Mouse (Mus musculus): Measurements from ENCODE around the gene Olfml3.
A peak's percentile ranks its signal among the peaks of the same experiment; 100 is the strongest.

Gene Olfml3

DNA sequence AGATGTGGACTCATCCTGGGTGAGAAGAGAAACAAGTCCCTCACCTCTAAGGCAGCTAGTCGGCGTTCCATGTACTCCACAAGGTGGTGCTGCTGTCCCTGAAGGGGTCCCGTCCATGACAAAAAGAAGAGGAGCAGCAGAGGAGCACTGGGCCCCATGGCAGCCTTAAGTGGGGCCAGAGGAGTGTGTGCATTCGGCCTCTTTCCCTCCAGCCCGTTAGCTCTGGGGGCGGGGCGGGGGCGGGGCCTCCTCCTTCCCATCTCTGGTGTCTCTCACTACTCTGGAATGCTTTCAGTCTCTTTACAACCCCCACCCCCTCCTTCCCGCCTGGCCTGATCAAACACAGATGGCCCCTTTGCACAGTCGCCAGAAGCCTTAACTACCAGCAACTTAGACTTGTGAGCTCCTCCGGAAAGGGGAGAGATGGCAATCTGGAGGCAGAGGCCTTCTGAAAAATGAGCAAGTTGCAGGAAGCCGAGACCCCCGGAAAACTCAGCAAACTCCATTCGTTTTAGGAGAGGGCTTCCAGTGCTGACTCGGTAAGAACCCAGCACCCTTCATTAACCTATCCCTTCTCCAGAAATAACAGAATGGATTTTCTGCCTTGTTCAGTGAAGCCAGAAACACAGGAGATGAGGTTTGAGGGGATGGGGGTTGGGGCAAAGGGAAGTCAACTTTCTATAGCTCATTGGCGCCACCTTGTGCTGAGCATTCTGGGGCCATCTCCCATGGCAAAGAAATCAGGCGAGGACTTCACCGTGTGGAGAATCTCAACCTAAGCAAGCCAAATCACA is at the start of gene Olfml3:
Olfml3 (minus strand) TSS at position 224 of the 794 bp plus-strand sequence.
- DNase-seq = peak; percentile 97

DNA sequence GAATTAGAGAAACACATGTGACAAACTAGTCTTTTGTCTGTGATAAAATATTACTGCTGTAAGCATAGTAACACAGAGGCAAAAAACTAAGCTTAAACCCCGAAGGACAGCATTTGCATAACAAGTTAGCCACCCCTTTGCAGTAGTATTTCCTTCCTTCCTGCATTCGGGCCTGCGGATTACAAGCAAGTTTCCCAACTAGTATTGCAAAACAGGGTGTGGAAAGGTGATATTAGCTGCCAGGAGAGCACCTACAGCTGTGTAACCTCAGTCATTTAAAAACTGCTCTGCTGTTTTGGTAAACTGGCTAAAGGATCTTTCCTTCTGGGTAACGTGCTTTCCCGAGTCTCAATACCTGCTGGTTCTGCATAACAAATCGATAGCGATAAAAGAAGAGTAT is 49.4 kb upstream of the Olfml3 start:
- DNase-seq = no peak

DNA sequence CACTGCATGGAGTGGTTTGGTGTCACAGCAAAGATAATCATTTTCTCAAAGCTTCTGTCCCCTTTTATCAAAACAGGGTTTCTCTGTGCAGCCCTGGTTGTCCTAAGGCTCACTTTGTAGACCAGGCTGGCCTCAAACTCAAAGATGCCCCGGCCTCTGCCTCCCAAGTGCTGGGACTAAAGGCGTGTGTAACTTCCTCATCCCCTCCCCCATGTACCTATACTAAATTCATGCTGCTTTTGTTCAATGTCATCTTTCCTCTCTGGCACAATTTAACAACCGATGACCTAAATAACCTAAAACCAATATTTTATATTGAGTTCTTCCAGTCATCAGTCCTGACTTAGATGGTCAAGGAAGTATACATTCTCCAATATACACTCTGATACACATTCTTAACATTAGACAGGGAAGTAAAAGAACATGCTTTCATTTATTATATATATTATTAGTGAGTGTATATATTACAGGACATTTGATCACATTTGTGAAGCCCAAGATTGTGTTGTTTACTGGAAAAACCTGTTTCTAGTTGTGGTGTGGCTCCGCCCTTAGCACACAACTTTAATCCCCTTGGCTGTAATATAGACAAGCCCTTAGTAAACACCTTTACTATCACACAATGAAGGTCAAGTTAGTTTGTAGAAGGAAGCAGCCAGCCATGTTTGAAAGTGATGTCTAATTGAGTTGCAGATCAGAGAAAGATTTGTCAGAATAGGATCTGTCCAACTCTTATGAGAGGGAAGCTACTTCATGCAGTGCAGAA is 45.2 kb upstream of the Olfml3 start:
- DNase-seq = peak; percentile 36

DNA sequence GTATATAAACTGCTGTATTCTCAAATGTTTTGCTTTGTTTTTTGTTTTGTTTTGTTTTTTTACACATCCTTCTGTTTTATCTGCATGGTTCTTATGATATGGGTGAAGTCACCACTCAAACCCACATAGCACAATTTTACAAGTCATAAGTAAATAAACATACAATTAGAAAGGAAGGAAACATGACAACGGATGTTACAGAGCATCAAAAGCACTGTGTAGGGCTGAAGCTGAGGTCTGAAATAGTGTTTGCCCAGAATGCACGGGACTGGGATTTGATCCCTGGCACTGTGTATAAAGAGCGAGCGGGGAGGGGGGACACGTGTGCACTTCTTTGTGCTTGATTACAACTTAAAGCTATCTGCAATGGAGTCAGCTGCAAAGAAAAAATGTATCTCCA is 43.0 kb upstream of the Olfml3 start:
- no peak for DNase-seq

DNA sequence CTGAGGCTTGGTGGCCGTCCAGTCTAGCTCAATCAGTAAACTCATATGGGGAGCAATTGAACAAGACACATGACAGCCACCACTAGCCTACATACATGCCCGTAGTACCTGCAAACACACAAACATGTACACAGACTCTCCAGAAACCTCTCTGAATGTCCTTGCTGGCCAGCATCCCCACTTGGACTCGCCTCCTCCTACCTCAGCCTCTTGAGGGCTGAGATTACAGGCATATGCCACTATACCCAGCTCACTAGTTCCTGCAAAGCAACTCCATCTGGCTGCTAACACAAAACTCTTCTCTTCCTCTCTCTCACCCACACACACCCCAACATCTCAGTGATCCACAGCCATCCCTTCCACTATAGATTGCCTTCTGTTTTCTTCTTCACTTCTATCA is 42.5 kb upstream of the Olfml3 start:
- DNase-seq = no peak

DNA sequence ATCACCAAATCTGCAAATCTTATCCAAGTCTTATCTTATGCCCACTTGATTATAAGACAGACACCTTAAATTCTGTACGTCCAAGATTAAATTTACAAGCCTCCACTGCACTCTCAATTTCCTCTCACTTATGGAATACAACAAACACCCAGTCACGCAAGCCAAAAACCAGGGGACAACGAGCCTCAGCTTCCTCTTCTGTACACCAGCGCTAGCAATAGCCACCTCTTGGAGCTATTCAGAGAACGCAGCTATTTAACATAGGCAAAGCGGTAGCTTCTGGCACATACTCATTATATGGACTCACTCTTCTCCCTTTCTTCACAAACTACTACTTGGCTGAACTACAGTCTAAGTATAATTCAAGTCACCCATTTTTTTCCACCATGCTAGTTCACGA is 41.4 kb upstream of the Olfml3 start:
- DNase-seq = no peak

DNA sequence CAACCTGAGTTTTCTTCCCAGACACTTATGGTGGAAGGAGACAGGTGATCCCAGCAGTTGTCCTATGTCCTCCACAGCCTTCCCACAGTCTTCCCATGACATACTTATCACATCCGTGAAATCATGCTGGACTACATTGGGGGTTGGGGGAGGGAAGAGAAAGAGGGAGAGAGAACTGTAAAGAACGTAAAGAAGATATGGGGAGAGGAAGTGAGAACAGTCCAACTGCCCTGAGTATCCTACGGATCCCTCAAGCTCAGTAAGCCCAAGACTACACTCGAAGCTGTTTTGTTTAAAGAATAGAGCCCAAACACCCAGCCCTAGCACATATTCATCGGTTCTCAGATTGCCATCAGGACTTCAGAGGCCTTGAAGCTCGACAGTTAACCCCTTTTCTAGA is 40.9 kb upstream of the Olfml3 start:
- no peak for DNase-seq

DNA sequence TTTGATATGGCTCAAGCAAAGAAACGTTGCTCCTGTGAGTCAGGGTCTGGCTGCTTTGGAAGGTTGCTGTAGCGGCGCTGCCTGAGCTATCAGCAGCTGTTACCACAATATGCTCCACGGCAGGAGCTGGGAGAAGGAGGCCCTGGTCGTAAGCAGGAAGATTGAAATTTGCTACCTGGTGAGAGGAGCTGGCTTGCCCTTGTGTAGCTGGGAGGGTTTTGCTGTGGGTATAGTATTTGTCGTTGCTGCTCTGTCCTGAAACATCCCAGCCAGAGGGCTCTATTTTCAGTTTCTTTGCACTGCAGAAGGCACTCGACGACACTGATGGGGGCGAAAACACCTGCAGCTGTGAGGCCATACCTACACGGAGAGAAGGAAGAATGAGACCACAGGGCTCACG is 40.1 kb upstream of the Olfml3 start:
- DNase-seq = peak; percentile 64

DNA sequence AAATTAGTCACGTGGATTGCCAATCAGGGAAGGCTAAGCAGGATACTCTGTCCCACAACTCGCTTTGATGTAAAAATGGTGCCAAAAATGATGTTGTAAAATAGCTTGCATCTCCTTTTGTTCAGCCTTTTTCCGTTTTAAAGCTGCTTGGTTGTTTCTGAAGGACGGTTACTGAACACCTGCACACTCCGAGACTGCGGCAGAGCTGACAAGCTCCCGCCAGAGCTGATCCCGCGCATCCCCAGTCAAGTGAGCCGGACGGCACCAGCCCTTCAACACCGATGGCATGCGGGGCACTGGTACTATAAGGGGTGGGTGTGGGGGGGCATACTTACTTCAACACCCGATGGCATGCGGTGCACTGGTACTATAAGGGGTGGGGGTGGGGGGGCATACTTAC is 36.2 kb upstream of the Olfml3 start:
- peak; percentile 77 for DNase-seq

DNA sequence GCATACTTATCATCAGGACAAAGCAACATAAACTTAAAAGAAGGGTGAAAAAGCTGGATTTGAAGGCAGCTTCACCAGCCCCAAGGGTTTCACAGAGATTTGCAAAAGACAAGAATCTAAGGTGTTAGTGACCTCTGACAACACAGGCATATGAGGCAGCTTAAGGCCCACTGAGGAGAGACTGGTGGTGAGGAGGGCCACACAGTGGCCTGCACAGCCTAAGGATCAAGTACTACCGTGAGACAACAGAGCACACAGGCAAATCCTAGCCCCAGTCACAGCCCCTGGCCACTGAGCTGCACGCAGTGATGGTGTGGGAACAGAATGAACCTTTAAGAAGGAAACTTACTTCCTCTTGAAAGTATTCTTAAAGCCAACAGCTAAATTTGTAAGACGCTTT is 35.7 kb upstream of the Olfml3 start:
- peak; percentile 50 for DNase-seq

DNA sequence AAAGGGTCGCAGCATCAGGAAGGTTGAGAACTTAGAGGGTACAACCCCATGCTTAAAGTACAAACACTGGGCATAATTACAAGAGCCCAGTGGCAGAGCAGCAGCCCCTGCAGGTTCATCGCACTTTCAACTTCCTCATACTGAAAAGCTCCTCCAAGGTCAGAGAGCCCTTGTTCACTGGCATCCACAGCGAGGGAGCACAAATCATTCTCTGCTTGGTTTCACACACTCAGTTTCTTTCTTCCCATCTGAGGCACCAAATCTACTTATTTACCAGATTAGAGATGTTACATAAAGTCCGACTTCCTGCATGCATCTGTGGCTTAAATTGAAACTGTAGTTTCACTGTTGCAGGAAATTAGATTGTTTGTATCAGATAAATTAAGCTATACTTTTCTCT is 35.0 kb upstream of the Olfml3 start:
- DNase-seq = peak; percentile 36

DNA sequence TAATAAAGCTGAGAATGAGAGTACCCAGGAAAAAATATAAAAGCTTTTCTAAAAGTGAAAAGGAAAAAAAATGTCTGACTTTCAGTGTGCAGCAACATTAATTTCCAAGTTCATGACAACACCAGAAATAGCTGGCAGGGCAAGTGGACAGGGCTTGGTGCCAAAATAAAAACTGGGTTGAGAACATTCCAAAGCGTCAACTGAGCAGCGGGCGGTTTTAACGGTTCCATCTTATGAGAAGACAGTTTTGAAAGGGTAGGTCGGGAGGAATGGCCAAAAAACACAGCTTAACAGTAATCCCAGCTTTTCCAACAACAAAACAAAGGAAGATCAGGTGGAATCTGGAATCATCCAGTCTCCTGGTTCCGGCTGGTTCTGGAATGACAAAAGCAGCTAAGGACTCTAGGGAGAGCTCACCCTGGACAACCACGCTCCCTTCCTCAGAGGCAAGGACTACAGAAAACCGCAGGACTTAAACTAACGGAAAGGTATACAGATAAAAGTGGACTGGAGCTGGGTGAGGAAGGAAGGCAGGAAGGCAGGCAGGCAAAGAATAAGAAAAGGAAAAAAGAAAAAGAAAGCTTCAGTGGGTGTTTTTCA is 33.8 kb upstream of the Olfml3 start:
- no peak for DNase-seq

DNA sequence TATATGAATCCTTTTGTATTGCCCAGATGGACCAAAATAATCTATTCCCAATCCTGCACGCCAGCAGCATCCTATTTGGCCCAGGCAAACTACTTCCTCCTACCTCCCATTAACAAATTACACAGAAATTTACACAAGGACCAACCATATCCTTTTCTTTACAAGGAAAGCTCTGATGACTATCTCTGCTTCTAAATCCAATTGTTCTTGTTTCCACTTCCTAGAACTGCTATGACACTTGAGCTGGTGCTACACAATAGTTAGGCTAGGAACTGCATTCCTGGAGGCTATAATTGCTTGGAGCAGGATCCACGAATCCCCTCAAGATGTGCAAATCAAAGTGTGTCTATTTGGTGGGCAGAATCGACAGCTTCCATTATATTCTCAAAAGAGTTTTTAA is 29.0 kb upstream of the Olfml3 start:
- no peak for DNase-seq

DNA sequence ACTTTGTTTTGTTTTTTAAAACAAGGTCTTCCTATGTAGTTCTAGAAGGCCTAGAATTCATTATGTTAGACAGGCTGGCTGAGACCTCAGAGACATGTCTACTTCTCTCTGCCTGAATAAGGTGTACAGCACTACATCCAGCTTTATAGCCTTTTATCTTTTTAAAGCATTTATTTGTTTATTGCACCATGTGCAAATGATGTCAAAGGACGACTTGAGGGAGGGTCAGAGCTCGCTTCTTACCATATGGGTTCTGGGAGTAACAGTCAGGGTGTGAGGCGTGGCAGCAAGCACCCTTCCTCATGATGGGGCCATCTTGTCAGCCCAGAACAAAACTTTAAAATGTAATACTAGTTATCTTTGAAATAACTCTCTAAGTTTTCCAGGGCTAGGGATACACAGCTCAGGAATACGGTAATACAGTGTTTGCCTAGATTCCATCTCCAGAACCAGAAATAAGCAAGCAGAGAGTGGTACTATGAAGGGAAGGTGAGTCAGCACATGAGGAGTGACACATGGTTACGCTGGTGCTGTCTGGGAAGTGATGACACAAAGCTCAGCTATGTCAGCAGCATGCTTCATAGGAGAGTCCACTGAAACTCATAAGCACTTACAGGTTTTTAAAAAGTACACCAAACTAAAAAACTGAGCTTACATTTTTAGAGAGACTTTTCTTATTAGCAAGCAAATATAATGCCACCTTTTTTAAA is 21.6 kb upstream of the Olfml3 start:
- no peak for DNase-seq

DNA sequence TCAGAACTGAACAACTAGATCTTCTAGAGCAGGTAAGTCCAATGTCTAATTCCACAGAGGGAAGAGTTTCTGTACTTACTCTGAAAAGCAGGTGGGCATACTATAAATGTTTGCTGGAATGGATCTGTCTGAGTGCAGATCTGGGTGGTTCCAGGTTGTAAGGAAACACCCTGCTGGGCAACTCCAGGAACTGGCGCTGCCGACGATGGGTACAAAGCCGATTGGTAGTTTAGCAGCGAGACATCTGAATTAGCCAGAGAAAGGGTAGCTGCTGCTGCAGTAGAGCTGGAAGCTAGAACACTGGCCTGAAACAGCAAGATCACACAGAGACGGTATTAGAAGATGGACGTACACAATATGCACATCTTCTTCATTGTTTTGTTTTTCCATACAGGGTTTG is 20.7 kb upstream of the Olfml3 start:
- DNase-seq = no peak

DNA sequence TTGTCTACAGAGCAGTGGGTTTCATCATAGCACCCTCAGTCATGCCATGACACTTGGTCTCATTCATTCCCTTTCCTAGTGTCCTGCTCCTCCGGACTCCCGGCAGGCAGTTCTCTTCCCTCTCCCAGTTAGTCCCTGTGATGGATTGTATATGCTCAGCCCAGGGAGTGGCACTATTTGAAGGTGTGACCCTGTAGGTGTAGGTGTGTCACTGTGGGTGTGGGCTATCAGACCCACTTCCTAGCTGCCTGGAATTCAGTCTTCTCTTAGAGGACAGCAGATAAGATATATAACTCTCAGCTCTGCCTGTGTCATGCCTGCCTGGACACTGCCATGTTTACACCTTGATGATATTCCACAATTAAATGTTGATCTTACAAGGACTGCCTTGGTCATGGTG is 19.1 kb upstream of the Olfml3 start:
- no peak for DNase-seq

DNA sequence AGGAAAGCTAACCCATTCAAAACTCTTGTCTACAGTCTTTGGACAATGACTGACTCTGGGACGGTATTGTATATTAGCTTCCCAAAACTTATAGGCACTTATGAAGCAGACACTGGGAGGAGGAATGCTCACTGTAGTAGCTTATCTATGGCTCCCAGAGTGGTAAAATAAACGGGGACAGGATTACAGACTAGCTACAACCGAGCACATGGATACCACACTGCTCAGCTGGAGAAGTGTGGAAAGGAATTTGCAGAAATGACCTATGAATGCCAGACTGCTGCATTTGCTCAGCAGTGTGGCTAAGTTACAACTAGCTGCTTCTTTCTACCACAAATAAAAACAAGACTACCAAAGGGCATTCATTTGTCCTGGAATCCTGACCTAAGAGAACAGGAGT is 17.6 kb upstream of the Olfml3 start:
- DNase-seq = no peak

DNA sequence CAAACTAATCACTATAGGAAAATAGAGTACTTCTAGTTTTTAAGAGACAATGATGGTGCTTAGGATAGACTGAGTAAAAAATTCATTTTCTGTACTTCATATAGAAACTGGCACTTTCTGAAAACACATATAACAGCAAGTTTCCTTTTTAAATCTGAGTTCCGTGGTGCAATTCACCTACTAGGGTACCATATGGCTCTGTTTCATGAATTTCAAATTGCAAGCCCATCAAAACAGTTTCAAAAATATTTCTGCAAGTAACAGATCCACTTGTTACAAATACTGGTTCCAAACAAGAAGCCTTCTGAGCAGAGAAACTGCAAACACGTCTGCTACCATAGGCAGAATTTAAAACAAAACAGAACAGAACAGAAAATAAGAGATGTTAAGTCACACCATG is 13.8 kb upstream of the Olfml3 start:
- no peak for DNase-seq

DNA sequence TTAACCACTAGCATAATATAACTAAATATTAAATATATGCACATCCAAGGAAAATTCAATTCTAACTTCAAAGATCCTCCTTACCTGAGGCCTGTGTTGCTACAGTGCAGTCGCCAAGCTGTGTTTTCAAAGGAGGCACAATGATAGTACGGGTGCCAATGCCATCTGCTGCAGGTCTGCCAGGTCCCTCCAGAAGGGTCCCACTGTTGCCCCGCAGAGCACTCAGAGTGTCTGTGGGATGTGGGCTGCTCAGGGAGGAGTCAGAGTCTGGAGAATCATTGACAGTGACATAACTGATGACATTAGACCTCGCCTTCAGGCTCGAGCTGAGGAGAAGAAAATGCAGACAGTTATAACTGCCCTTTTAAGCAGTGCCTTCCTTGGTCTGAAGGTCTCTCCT is 8.9 kb upstream of the Olfml3 start:
- no peak for DNase-seq

DNA sequence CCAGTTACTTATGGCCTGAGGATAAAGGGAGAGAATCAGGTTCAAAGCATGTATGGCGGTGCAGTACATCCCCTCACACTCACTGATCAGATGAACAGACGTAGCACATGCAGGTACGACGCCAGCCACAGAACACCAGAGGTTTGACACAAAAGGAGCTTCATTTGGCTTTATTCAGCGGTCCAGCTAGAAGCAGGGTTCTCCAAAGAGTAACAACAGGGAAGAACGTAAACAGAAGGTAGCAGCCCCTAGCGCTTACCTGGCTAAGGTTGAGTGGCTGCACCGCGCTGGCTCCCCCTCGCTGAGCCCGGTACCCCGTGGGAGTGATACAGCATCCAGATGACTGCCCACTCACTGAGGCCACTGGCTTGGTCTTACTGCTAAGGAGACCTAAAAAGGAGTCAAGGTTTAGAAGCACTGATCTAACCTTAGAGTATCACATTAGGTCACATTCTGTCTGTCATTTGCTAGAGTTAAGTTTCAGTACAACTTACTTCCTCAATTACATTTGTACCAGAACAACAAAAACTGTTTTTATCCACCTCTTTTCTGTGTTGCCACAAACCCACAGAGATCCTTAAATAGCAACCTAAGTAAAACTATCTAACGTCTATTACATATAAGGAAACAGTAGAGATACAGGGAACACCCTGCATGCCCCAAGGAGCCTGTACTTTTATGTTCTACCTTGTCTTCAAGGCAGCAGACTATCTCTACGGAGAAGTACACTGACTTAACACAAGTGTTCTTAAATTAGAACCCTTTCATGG is 7.4 kb upstream of the Olfml3 start:
- no peak for DNase-seq

DNA sequence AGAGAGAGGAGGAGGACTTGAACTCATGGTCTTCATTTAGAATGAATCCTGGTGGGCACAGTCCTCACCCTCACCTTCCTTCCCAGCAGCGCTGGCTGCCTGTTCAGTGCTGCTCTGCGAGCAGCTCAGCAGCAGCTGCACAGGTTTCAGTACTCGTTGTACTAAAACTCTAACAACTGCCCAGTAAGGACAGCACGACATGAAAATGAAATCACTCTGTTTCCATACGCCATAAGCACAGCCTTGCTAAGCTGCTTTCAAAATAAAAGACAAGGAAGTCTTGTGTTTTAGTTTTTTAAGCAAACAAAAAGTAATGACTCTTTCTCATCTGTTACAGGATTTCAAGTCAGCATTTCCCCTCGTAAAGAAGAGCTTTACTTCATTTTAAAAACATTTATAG is 5.4 kb upstream of the Olfml3 start:
- no peak for DNase-seq

DNA sequence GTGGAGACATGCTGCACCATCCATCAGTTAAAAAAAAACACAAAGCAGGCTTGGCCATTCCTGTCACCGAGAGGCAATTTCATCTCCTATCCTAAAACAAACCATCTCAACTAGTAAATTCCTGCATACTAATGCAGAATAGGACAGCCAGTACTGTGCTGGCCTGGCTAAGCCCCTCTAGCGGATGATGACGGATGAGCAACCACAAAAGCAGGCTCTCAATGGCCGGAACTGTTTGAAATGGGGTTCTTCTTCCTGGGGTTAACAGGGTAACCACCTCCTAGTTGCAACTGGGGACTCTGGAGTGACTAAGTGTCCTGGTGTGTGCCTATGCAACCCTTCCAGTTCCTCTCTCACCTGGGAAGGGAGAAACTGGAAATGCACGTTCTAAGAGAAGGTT is 2.5 kb upstream of the Olfml3 start:
- DNase-seq = peak; percentile 29

DNA sequence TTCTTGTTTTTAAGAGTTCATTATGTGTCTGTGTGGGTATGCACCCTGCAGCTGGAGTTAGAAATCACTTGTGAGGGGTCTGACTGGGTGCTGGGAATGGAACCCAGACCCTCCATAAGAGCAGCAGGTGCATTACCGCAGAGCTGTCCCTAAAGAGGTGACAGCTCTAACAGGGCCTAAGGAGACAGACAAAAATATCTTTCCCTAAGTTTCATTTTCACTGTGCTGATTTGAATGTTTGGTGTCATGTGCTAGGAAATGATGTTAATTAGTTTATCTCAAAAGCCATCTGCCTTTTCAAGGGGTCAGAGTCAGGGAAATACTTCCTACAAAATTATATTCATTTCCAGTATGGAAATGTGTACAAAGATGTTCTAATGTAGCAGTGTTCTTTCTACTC is 1.5 kb upstream of the Olfml3 start, which contains the start of gene Gm10964:
Gm10964 (plus strand) TSS at position 38 of the 400 bp plus-strand sequence.
- DNase-seq = no peak

All from thymus, postnatal 4 days (tissue).